Mouse (Mus musculus): ENCODE measurements around the gene Syt16. TPM values are rescaled to one million over a fixed set of nuclear protein-coding genes. Genes with fewer than 3 reads are reported as not detected.

Gene Syt16
- polyA plus RNA-seq, 1 experiment: not detected

DNA sequence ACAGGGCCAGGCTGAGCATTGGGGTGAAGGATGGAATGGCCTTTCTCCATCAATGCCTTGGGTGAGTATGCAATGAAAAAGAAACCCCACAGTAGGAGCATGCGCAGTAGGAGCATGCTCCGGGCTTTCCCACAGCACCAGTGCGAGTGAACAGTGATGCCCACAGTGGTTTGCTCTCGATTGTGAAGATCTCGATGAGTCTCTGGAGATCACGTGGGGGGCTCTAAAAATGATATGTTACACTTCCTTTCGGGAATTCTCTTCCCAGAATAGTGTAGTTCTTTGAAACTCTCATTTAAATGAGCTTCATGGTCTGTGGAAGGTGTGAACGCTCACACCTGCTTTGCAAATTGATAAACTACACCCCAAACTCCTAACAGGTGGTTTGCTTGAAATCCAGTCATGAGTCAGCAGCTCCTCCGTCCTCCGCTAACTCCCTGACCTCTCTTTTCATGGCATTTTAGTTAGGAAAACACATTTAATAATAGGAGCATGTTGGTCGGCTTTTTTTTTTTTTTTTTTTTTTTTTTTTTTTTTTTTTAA lies 190.9 kb downstream of the Syt16 start:
- Histone ChIP-seq H3K27ac (ENCODE audit: insufficient read depth, low read length) (no peak overlapping the region), H3K4me3 (ENCODE audit: insufficient read depth, low read length) (no peak overlapping the region), H3K4me1 (ENCODE audit: control insufficient read depth, insufficient read depth, low read length) (peaks cover 4% of the 10 kb centered on the region; the same call in 1 of the 2 replicates)
- TF ChIP-seq POLR2A (IDR thresholded peaks at IDR 0.05; ENCODE audit: low read depth, low read length) (no peak), CTCF (IDR thresholded peaks at IDR 0.05; ENCODE audit: borderline replicate concordance, insufficient read depth, low read length) (no peak)

DNA sequence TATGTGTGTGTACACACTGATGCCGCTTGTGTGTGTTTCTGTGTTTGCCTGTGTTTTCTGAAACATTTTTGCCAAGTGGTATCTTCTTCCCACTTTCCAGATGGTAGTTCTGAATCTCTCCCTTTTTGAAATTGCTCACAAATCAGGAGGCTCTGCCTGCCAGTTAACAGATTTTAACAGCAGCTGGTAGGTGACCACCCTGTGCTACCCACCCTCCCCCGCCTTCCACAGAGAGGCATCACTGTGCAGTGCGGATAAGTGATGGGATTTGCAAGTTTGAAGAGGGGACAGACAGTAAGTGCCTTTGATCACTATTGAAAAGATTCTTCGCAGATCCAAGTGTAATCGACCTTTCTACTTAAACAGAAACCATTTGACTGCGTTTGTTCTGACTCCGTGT lies 191.4 kb downstream of the Syt16 start:
- H3K4me3 ChIP-seq (ENCODE audit: insufficient read depth, low read length): no peak overlapping the region
- H3K4me1 ChIP-seq (ENCODE audit: control insufficient read depth, insufficient read depth, low read length): peaks cover 4% of the 10 kb centered on the region; the same call in 1 of the 2 replicates
- TF ChIP-seq CTCF (IDR thresholded peaks at IDR 0.05; ENCODE audit: borderline replicate concordance, insufficient read depth, low read length) (no peak), POLR2A (IDR thresholded peaks at IDR 0.05; ENCODE audit: low read depth, low read length) (no peak)
- H3K27ac ChIP-seq (ENCODE audit: insufficient read depth, low read length): no peak overlapping the region

DNA sequence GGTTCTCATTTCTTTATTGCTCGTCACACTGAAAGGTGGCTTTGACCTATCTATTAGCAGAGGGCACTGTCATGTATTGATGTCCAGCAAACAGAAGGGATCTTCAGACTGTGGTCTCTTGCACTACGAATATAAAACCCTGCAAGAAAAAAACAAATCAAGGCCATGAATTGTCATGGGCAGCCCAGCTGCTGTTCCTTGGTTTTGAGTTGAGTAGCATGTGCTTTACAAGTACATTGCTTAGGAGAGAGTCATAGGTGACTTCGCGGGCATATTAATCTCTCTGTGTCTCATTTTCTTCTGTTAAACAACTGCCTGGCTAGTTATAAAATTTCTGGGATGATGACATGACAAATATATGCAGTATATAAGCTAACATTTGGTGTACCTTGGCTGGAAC lies 192.4 kb downstream of the Syt16 start:
- Histone ChIP-seq H3K4me1 (ENCODE audit: control insufficient read depth, insufficient read depth, low read length) (peaks cover 4% of the 10 kb centered on the region; the same call in 1 of the 2 replicates), H3K27ac (ENCODE audit: insufficient read depth, low read length) (no peak overlapping the region), H3K4me3 (ENCODE audit: insufficient read depth, low read length) (no peak overlapping the region)
- TF ChIP-seq CTCF (IDR thresholded peaks at IDR 0.05; ENCODE audit: borderline replicate concordance, insufficient read depth, low read length) (no peak), POLR2A (IDR thresholded peaks at IDR 0.05; ENCODE audit: low read depth, low read length) (no peak)

DNA sequence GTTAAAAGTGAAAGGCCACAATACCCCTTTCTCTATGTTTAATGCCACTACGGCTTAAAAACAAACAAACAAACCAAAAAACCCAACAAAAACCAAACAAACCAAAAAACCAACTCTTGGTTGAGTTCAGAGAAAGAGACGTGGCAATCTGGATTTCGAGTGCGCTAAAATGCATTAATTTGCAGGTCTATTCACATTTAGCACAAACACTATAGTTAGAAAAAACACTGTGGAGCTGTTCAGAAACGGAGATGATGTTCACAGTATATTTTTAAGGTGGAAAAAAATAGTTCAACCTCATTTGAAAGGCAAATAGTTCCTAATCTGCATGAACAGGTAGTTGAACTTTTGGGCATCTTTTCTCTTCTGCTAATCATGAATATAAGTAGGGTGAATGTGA lies 192.8 kb downstream of the Syt16 start:
- Histone ChIP-seq H3K4me1 (ENCODE audit: control insufficient read depth, insufficient read depth, low read length) (peaks cover 4% of the 10 kb centered on the region; the same call in 1 of the 2 replicates), H3K27ac (ENCODE audit: insufficient read depth, low read length) (no peak overlapping the region), H3K4me3 (ENCODE audit: insufficient read depth, low read length) (no peak overlapping the region)
- no peak for TF ChIP-seq POLR2A (IDR thresholded peaks at IDR 0.05; ENCODE audit: low read depth, low read length)
- TF ChIP-seq CTCF (IDR thresholded peaks at IDR 0.05; ENCODE audit: borderline replicate concordance, insufficient read depth, low read length): no peak

DNA sequence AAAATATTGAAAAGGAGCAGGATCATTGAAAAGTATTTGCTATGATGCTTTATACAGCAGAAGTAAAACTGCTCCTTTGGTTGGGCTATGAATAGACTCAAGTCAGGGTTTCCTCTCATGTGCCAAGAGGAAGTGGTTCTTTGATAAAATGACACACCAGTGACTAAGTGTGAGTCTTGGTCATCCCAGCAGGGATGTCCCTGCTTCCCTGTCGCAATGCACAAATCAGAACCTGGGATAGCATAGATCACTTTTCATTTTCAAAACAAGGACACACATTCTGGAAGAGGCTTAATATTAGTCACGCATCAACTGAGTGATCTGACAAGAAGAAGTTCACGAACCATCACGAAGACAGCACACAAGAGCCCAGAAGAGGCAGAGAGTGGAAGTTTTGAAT lies 195.1 kb downstream of the Syt16 start:
- Histone ChIP-seq H3K4me1 (ENCODE audit: control insufficient read depth, insufficient read depth, low read length) (peaks cover 4% of the 10 kb centered on the region; the same call in 1 of the 2 replicates), H3K27ac (ENCODE audit: insufficient read depth, low read length) (no peak overlapping the region), H3K4me3 (ENCODE audit: insufficient read depth, low read length) (no peak overlapping the region)
- TF ChIP-seq POLR2A (IDR thresholded peaks at IDR 0.05; ENCODE audit: low read depth, low read length) (no peak), CTCF (IDR thresholded peaks at IDR 0.05; ENCODE audit: borderline replicate concordance, insufficient read depth, low read length) (no peak)

DNA sequence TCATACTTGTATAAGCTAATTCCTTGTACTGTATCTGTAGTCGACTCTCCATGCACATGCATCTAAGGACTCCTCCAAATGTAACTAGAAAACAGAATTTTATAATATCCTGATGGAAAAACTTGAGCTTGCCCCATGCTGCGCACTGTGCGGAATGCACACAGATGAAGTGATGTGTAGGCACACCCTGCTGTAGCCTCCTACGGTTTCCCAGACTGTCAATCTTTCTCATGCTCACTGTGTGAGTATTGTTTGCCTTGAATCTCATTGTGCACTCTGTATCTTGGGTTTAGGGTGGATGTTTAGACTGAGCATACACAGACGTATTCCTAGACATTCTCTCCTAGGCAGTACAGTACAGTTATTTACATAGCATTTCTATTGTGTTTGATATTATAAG lies 203.9 kb downstream of the Syt16 start:
- Histone ChIP-seq H3K4me1 (ENCODE audit: control insufficient read depth, insufficient read depth, low read length) (no peaks in the 10 kb centered on the region), H3K4me3 (ENCODE audit: insufficient read depth, low read length) (no peak overlapping the region)
- TF ChIP-seq POLR2A (IDR thresholded peaks at IDR 0.05; ENCODE audit: low read depth, low read length) (no peak), CTCF (IDR thresholded peaks at IDR 0.05; ENCODE audit: borderline replicate concordance, insufficient read depth, low read length) (no peak)

DNA sequence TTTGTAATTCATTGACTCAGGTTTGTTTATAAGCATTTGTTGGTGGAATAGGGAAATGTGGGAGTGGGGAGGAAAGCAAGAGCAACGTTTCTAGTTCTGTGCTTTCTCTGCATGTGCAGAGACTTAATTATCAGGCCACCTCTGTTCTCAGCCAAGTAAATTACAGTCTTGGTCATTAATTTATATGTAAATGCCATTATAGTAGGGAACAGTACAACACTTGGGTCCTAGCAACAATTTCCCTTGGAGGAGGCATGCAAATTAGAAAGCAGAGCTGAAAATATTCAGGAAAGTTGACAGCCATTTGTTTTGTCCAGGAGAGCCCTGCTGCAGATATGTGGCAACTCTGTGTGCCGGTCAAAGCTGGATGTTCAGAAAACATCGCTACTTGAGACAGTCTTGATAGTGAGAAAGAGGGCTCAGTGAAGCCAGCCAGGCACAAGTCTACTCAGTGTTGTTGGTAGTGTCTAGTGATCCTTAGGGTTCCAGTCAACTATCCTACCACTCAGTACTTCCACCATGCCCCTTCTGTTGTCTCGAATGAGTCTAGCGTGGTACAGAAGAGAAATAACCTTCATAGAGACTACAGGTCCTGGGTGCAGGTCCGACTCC lies 205.1 kb downstream of the Syt16 start:
- no peaks in the 10 kb centered on the region for H3K4me1 ChIP-seq (ENCODE audit: control insufficient read depth, insufficient read depth, low read length)
- no peak overlapping the region for H3K27ac ChIP-seq (ENCODE audit: insufficient read depth, low read length)
- TF ChIP-seq POLR2A (IDR thresholded peaks at IDR 0.05; ENCODE audit: low read depth, low read length) (no peak), CTCF (IDR thresholded peaks at IDR 0.05; ENCODE audit: borderline replicate concordance, insufficient read depth, low read length) (no peak)
- no peak overlapping the region for H3K4me3 ChIP-seq (ENCODE audit: insufficient read depth, low read length)

More for the DNA sequence above, 203.9 kb downstream of the Syt16 start:
- H3K27ac ChIP-seq (ENCODE audit: insufficient read depth, low read length): no peak overlapping the region

DNA sequence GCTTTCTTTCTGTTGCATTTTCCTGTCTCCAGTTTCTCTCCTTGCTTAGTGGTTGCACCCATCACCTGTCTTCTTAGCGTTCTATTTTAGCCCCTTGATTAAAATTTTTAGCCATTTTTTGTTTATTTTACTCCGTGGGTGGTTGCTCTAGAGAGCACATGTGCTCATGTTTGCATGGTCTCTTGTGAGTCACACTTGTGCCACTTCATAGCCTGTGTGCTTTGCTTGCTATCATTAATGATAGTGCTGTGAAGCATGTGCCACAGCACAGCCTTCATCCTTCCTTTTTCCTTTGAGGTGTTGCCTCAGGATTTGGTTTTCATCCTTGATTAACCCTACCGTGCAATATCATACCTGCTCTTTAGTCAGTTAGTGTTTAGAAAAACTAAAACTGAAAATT lies 214.7 kb downstream of the Syt16 start:
- no peaks in the 10 kb centered on the region for H3K4me1 ChIP-seq (ENCODE audit: control insufficient read depth, insufficient read depth, low read length)
- TF ChIP-seq CTCF (IDR thresholded peaks at IDR 0.05; ENCODE audit: borderline replicate concordance, insufficient read depth, low read length): no peak
- TF ChIP-seq POLR2A (IDR thresholded peaks at IDR 0.05; ENCODE audit: low read depth, low read length): no peak

DNA sequence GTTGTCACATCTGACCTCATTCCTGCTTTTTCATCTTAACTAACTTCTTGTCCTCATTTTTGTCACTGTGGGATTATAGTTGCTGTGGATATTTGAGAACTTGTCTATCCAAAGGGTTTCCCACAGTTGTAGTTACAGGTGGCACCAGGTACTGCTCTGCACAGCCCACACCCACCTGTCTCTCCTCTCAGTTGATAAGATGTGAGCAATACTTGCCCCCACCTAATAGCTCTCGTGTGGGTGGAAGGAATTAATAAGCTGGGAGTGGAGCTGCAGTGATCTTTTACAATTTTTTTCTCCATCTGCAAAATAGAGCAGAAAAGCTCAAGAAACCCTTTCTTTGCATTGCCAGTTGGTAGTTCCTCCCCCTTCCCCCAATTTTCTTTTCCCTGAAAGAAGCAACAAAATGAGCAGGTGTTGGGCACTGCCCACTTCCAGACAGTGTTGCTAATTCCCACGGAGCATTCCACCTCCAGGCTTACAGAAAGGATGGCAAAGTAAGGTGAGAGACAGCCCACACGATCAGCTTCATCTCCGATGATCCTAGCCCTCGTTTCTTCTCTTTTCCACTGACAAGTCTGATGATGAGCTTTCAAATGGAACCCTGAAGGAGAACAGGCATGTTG lies 218.8 kb downstream of the Syt16 start:
- no peaks in the 10 kb centered on the region for H3K4me1 ChIP-seq (ENCODE audit: control insufficient read depth, insufficient read depth, low read length)

More for the DNA sequence above, 214.7 kb downstream of the Syt16 start:
- H3K4me3 ChIP-seq (ENCODE audit: insufficient read depth, low read length): no peak overlapping the region
- H3K27ac ChIP-seq (ENCODE audit: insufficient read depth, low read length): no peak overlapping the region

DNA sequence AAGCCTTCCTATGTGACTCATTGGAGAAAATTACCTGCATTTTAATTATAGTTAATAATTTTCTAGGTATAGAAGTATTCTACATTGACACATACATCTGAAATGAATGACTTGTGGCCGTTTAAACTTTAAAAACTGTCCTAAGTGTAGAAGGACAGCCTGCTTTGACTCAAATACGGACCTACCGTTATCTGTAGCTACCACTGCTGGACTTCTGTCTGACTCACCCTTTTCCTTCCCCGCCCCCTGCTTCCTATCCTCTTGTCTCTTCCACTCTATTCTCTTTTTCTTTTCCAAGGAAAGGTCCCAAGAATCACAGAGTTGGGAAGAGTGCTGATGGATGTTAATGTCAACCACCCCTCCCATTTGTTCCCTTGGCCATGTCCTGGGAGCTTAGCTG lies 222.4 kb downstream of the Syt16 start:
- TF ChIP-seq CTCF (IDR thresholded peaks at IDR 0.05; ENCODE audit: borderline replicate concordance, insufficient read depth, low read length) (no peak), POLR2A (IDR thresholded peaks at IDR 0.05; ENCODE audit: low read depth, low read length) (no peak)
- no peaks in the 10 kb centered on the region for H3K4me1 ChIP-seq (ENCODE audit: control insufficient read depth, insufficient read depth, low read length)
- no peak overlapping the region for H3K4me3 ChIP-seq (ENCODE audit: insufficient read depth, low read length)
- no peak overlapping the region for H3K27ac ChIP-seq (ENCODE audit: insufficient read depth, low read length)

More for the DNA sequence above, 218.8 kb downstream of the Syt16 start:
- Histone ChIP-seq H3K27ac (ENCODE audit: insufficient read depth, low read length) (no peak overlapping the region), H3K4me3 (ENCODE audit: insufficient read depth, low read length) (no peak overlapping the region)
- TF ChIP-seq POLR2A (IDR thresholded peaks at IDR 0.05; ENCODE audit: low read depth, low read length): no peak
- no peak for TF ChIP-seq CTCF (IDR thresholded peaks at IDR 0.05; ENCODE audit: borderline replicate concordance, insufficient read depth, low read length)

Measured in embryonic fibroblast, embryonic 13.5 days (primary cell).